ENCODE assay signal across 7 mouse cellular contexts in the genomic region with DNA sequence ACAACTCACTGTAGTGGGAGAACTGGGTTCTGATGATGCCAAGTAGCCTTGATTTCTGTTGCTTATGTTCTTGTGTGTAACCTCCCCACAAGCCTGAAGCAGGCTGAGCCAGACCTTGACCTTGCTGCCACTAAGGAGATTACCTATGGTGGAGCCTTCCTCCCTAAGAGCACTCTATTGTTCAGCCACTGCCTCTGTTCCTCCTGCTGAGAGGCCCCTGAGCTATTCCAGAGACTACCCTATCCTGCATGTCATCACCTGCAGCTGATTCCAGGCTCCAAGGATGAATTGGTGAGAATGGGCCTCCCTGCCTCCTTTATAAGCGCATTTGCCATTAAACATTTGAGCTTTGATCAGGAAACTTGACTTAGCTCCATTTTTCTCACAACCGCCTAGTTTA.
DNase-seq lines count a peak whose midpoint lies in the region; ATAC-seq lines count a peak whose summit lies in the region.
"Not testable (repeated sequence)": the region's sequence is repeated elsewhere in the genome, so short reads cannot be mapped to it uniquely, and the experiment has no call there.

No protein-coding gene starts in this region.

- not testable (repeated sequence) for H3K27ac ChIP-seq in embryonic facial prominence, embryonic 10.5 days (replicated peaks); forebrain, embryonic 13.5 days; heart, embryonic 14.5 days (replicated peaks in 1 of 2; ENCODE audit: control insufficient read depth in 1 of 2, insufficient read depth in 1 of 2, low read depth in 2 of 2, low read length in 2 of 2); kidney, embryonic 15.5 days; limb, embryonic 15.5 days; midbrain, embryonic 15.5 days

- H3K27me3 ChIP-seq in embryonic facial prominence, embryonic 10.5 days (replicated peaks; ENCODE audit: low read depth, poor library complexity, severe bottlenecking): peaks cover 16% of the 10 kb centered on the region
- not testable (repeated sequence) for H3K27me3 ChIP-seq in forebrain, embryonic 13.5 days; heart, embryonic 14.5 days (ENCODE audit: control insufficient read depth, insufficient read depth, low read length); kidney, embryonic 15.5 days; limb, embryonic 15.5 days; midbrain, embryonic 15.5 days (replicated peaks)

- ATAC-seq in forebrain, embryonic 13.5 days; heart, embryonic 14.5 days (ENCODE audit: insufficient number of reproducible peaks, insufficient read depth, low FRiP score, low read depth); kidney, embryonic 15.5 days (replicated peaks; ENCODE audit: low FRiP score); limb, embryonic 15.5 days (ENCODE audit: insufficient number of reproducible peaks, low FRiP score, low TSS enrichment, low read depth); midbrain, embryonic 15.5 days (replicated peaks): not testable (repeated sequence)

- H3K4me3 ChIP-seq in embryonic facial prominence, embryonic 10.5 days: peak overlapping the region; percentile 23; the same call in 1 of the 2 replicates
- not testable (repeated sequence) for H3K4me3 ChIP-seq in forebrain, embryonic 13.5 days; kidney, embryonic 15.5 days (replicated peaks); limb, embryonic 15.5 days; midbrain, embryonic 15.5 days
- peak overlapping the region; percentile 17 to 40 for H3K4me3 ChIP-seq in heart, embryonic 14.5 days (ENCODE audit: control insufficient read depth in 1 of 2, insufficient read depth in 1 of 2, low read depth in 1 of 2, low read length in 2 of 2)

- H3K4me2 ChIP-seq in forebrain, embryonic 13.5 days: peak overlapping the region; percentile 29; the same call in 1 of the 2 replicates
- peak overlapping the region; percentile 52 for H3K4me2 ChIP-seq in heart, embryonic 14.5 days (ENCODE audit: low read length)
- H3K4me2 ChIP-seq in kidney, embryonic 15.5 days: peak overlapping the region; percentile 38
- H3K4me2 ChIP-seq in limb, embryonic 15.5 days: 0 out of 2 replicates have a peak overlapping the region, but pooled peaks have one; percentile 14
- peak overlapping the region; percentile 30; the same call in 1 of the 2 replicates for H3K4me2 ChIP-seq in midbrain, embryonic 15.5 days

- H3K9ac ChIP-seq in forebrain, embryonic 13.5 days; heart, embryonic 14.5 days (ENCODE audit: low read length); kidney, embryonic 15.5 days; limb, embryonic 15.5 days; midbrain, embryonic 15.5 days: not testable (repeated sequence)

- peak; percentile 78 for DNase-seq in ES-CJ7 (ENCODE audit: low read depth, low spot score)
- not testable (repeated sequence) for DNase-seq in embryonic facial prominence, embryonic 10.5 days (ENCODE audit: low spot score)

- H3K36me3 ChIP-seq in embryonic facial prominence, embryonic 10.5 days (replicated peaks); forebrain, embryonic 13.5 days (ENCODE audit: poor library complexity, severe bottlenecking); heart, embryonic 14.5 days (ENCODE audit: control insufficient read depth, insufficient read depth, low read length); kidney, embryonic 15.5 days; limb, embryonic 15.5 days; midbrain, embryonic 15.5 days (replicated peaks): not testable (repeated sequence)

- 19% methylated on average over 2 of the region's 2 CpGs for WGBS in embryonic facial prominence, embryonic 10.5 days
- WGBS in forebrain, embryonic 13.5 days: 25% methylated on average over 2 of the region's 2 CpGs
- WGBS in heart, embryonic 14.5 days: 18% methylated on average over 2 of the region's 2 CpGs
- WGBS in kidney, embryonic 15.5 days: 49% methylated on average over 2 of the region's 2 CpGs
- WGBS in limb, embryonic 15.5 days: 37% methylated on average over 2 of the region's 2 CpGs
- 28% methylated on average over 2 of the region's 2 CpGs for WGBS in midbrain, embryonic 15.5 days

- H3K9me3 ChIP-seq in embryonic facial prominence, embryonic 10.5 days; forebrain, embryonic 13.5 days (replicated peaks); heart, embryonic 14.5 days (ENCODE audit: control insufficient read depth, low read length); kidney, embryonic 15.5 days (replicated peaks); limb, embryonic 15.5 days; midbrain, embryonic 15.5 days: not testable (repeated sequence)

- not testable (repeated sequence) for H3K4me1 ChIP-seq in embryonic facial prominence, embryonic 10.5 days; forebrain, embryonic 13.5 days; heart, embryonic 14.5 days (ENCODE audit: control insufficient read depth in 2 of 2, insufficient read depth in 2 of 2, low read length in 2 of 2); kidney, embryonic 15.5 days; limb, embryonic 15.5 days; midbrain, embryonic 15.5 days
